Mouse (Mus musculus) limb, embryonic 13.5 days (tissue): ENCODE results near the gene Hid1. TPM values are rescaled to one million over a fixed set of nuclear protein-coding genes. Genes with fewer than 3 reads are reported as not detected.
"Not testable (repeated sequence)": the region's sequence is repeated elsewhere in the genome, so short reads cannot be mapped to it uniquely, and the experiment has no call there.

Experiments used
- ATAC-seq: fragments of 200-750 bp; cut with Nextera tagmentation; 2 replicates; pipeline ENCODE4 v1.8.0; 2017; ENCODE audit warnings: low read depth, moderate number of reproducible peaks, moderate TSS enrichment; ENCODE audit not compliant: low FRiP score
- H3K27ac ChIP-seq: fragments of 300-500 bp; sonication (generic); 2 replicates; pipeline ENCODE4 v1.5.1; 2015; ENCODE audit warnings: inconsistent platforms, mild to moderate bottlenecking, moderate library complexity
- H3K27me3 ChIP-seq: fragments of 300-500 bp; sonication (generic); 2 replicates; pipeline ENCODE4 v1.6.1; 2015; ENCODE audit warnings: mild to moderate bottlenecking, inconsistent platforms
- H3K36me3 ChIP-seq: fragments of 300-500 bp; sonication (generic); 2 replicates; pipeline ENCODE4 v1.6.1; 2015; ENCODE audit warnings: inconsistent platforms, mild to moderate bottlenecking, moderate library complexity
- H3K4me1 ChIP-seq: fragments of 300-500 bp; sonication (generic); 2 replicates; pipeline ENCODE4 v1.6.1; 2015; ENCODE audit warnings: inconsistent platforms
- H3K4me2 ChIP-seq: fragments of 300-500 bp; sonication (generic); replicated peaks from 2 replicates; pipeline ENCODE4 v1.6.1; 2015; ENCODE audit warnings: inconsistent platforms, mild to moderate bottlenecking, moderate library complexity
- H3K4me3 ChIP-seq: fragments of 300-500 bp; sonication (generic); 2 replicates; pipeline ENCODE4 v1.5.1; 2015; ENCODE audit warnings: moderate library complexity, mild to moderate bottlenecking, inconsistent platforms
- H3K9ac ChIP-seq: fragments of 300-500 bp; sonication (generic); 2 replicates; pipeline ENCODE4 v1.6.1; 2015; ENCODE audit warnings: mild to moderate bottlenecking, inconsistent platforms
- H3K9me3 ChIP-seq: fragments of 300-500 bp; sonication (generic); 2 replicates; pipeline ENCODE4 v1.6.1; 2016; ENCODE audit warnings: inconsistent platforms
- WGBS: fragments of 180-500 bp; shearing (Covaris S2); methylation state at CpG from one replicate; pipeline ENCODE4 v1.1.7; 2015; 5-methylcytosine and 5-hydroxymethylcytosine counted together
- polyA plus RNA-seq: library from polyadenylated mRNA; unstranded; fragments of >200 nt; fragmentation: Nextera tagmentation; extraction: Ambion mirVana; gene quantifications from 2 replicates; pipeline ENCODE4 v1.2.1, GENCODE M21; 2015

Gene Hid1
- polyA plus RNA-seq, 1 experiment from 2014 or later: 3.2 TPM

GRCm38 (mm10) chr11:115386859-115387258, 19.3 kb upstream of the Hid1 start:
- 92% methylated on average over 3 of the region's 3 CpGs for WGBS
- ATAC-seq, H3K27me3 ChIP-seq, H3K4me2 ChIP-seq, H3K9ac ChIP-seq, H3K4me3 ChIP-seq, H3K9me3 ChIP-seq, H3K27ac ChIP-seq: not testable (repeated sequence)
- Histone ChIP-seq H3K36me3 (peaks cover 20% of the 10 kb centered on the region), H3K4me1 (peaks cover 31% of the 10 kb centered on the region)

- H3K4me1 ChIP-seq: peaks cover 38% of the 10 kb centered on the region
- H3K27me3 ChIP-seq: no peaks in the 10 kb centered on the region
- no peak overlapping the region for H3K4me2 ChIP-seq
- ATAC-seq: no peak
- H3K9ac ChIP-seq: no peak overlapping the region
- H3K9me3 ChIP-seq: no peaks in the 10 kb centered on the region
- 78% methylated on average over 5 of the region's 5 CpGs for WGBS
- H3K4me3 ChIP-seq: no peak overlapping the region
- H3K27ac ChIP-seq: no peak overlapping the region
- H3K36me3 ChIP-seq: no peaks in the 10 kb centered on the region
Measured at GRCm38 (mm10) chr11:115384587-115384986, 17.0 kb upstream of the Hid1 start.

- no peak for ATAC-seq
- H3K27ac ChIP-seq: no peak overlapping the region; the same call in 1 of the 2 replicates
- peak overlapping the region; percentile 80 for H3K4me3 ChIP-seq
- H3K9me3 ChIP-seq: no peaks in the 10 kb centered on the region
- 53% methylated on average over 16 of the region's 16 CpGs for WGBS
- no peaks in the 10 kb centered on the region for H3K27me3 ChIP-seq
- H3K9ac ChIP-seq: peak overlapping the region; percentile 90
- H3K36me3 ChIP-seq: no peaks in the 10 kb centered on the region
- peak overlapping the region; percentile 87 for H3K4me2 ChIP-seq
- H3K4me1 ChIP-seq: peaks cover 38% of the 10 kb centered on the region
Measured at GRCm38 (mm10) chr11:115383701-115384474, 16.3 kb upstream of the Hid1 start.

GRCm38 (mm10) chr11:115382891-115383290, 15.3 kb upstream of the Hid1 start:
- H3K4me2 ChIP-seq: peak overlapping the region; percentile 87
- H3K4me1 ChIP-seq: peaks cover 38% of the 10 kb centered on the region
- H3K9ac ChIP-seq: peak overlapping the region; percentile 90
- H3K9me3 ChIP-seq: no peaks in the 10 kb centered on the region
- peak overlapping the region; percentile 80 for H3K4me3 ChIP-seq
- ATAC-seq: no peak
- no peaks in the 10 kb centered on the region for H3K36me3 ChIP-seq
- no peak overlapping the region for H3K27ac ChIP-seq
- no peaks in the 10 kb centered on the region for H3K27me3 ChIP-seq
- WGBS: 15% methylated on average over 5 of the region's 5 CpGs

- peak; percentile 90 for ATAC-seq
- H3K36me3 ChIP-seq: no peaks in the 10 kb centered on the region
- H3K4me3 ChIP-seq: peak within 1 kb of the TSS; percentile 80
Measured at GRCm38 (mm10) chr11:115381743-115382539, 14.4 kb upstream of the Hid1 start, which contains the start of gene Cdr2l. Cdr2l (plus strand) TSS chr11:115381916.

GRCm38 (mm10) chr11:115381276-115381675, 13.7 kb upstream of the Hid1 start:
- 6% methylated on average over 9 of the region's 9 CpGs for WGBS
- H3K27me3 ChIP-seq: peaks cover under 1% of the 10 kb centered on the region; the same call in 1 of the 2 replicates
- H3K4me1 ChIP-seq: peaks cover 38% of the 10 kb centered on the region
- H3K36me3 ChIP-seq: no peaks in the 10 kb centered on the region
- peak overlapping the region; percentile 90; the same call in 1 of the 2 replicates for H3K9ac ChIP-seq
- H3K27ac ChIP-seq: no peak overlapping the region; the same call in 1 of the 2 replicates
- peak overlapping the region; percentile 87 for H3K4me2 ChIP-seq
- H3K9me3 ChIP-seq: no peaks in the 10 kb centered on the region
- no peak for ATAC-seq
- H3K4me3 ChIP-seq: peak overlapping the region; percentile 80

More at GRCm38 (mm10) chr11:115381743-115382539, 14.4 kb upstream of the Hid1 start, which contains the start of gene Cdr2l:
- Histone ChIP-seq H3K4me2 (peak within 1 kb of the TSS; percentile 87), H3K27ac (peak within 1 kb of the TSS; percentile 85), H3K27me3 (no peaks in the 10 kb centered on the region), H3K9me3 (no peaks in the 10 kb centered on the region), H3K4me1 (peaks cover 38% of the 10 kb centered on the region), H3K9ac (peak within 1 kb of the TSS; percentile 90)
- under 1% methylated on average over 76 of the region's 76 CpGs for WGBS

- no peaks in the 10 kb centered on the region for H3K9me3 ChIP-seq
- WGBS: 84% methylated on average over 7 of the region's 7 CpGs
- H3K27me3 ChIP-seq: peaks cover 35% of the 10 kb centered on the region
- no peak overlapping the region for H3K4me2 ChIP-seq
- peaks cover 20% of the 10 kb centered on the region for H3K4me1 ChIP-seq
- H3K36me3 ChIP-seq: no peaks in the 10 kb centered on the region
- H3K9ac ChIP-seq: no peak overlapping the region
- ATAC-seq: no peak
- H3K4me3 ChIP-seq: no peak overlapping the region
- no peak overlapping the region for H3K27ac ChIP-seq
Measured at GRCm38 (mm10) chr11:115377854-115378253, 10.3 kb upstream of the Hid1 start.

GRCm38 (mm10) chr11:115377254-115377653, 9.7 kb upstream of the Hid1 start:
- Histone ChIP-seq H3K9ac (no peak overlapping the region), H3K4me1 (peaks cover 15% of the 10 kb centered on the region), H3K9me3 (no peaks in the 10 kb centered on the region), H3K4me3 (no peak overlapping the region), H3K36me3 (no peaks in the 10 kb centered on the region), H3K4me2 (no peak overlapping the region), H3K27me3 (peaks cover 41% of the 10 kb centered on the region), H3K27ac (no peak overlapping the region)
- no peak for ATAC-seq
- WGBS: 75% methylated on average over 4 of the region's 4 CpGs

- H3K9me3 ChIP-seq: no peaks in the 10 kb centered on the region
- no peak overlapping the region for H3K9ac ChIP-seq
- ATAC-seq: no peak
- WGBS: 64% methylated on average over 7 of the region's 7 CpGs
- H3K4me3 ChIP-seq: no peak overlapping the region
- peaks cover 15% of the 10 kb centered on the region for H3K4me1 ChIP-seq
- H3K4me2 ChIP-seq: no peak overlapping the region
- no peak overlapping the region for H3K27ac ChIP-seq
- H3K27me3 ChIP-seq: peaks cover 46% of the 10 kb centered on the region
- no peaks in the 10 kb centered on the region for H3K36me3 ChIP-seq
Measured at GRCm38 (mm10) chr11:115376722-115377121, 9.2 kb upstream of the Hid1 start.

GRCm38 (mm10) chr11:115374695-115375425, 7.3 kb upstream of the Hid1 start:
- H3K4me3 ChIP-seq: no peak overlapping the region
- WGBS: 64% methylated on average over 12 of the region's 12 CpGs
- no peaks in the 10 kb centered on the region for H3K9me3 ChIP-seq
- no peak overlapping the region for H3K27ac ChIP-seq
- no peaks in the 10 kb centered on the region for H3K36me3 ChIP-seq
- peaks cover 8% of the 10 kb centered on the region for H3K4me1 ChIP-seq
- H3K9ac ChIP-seq: no peak overlapping the region
- H3K4me2 ChIP-seq: peak overlapping the region; percentile 66; the same call in 1 of the 2 replicates
- no peak for ATAC-seq
- peaks cover 65% of the 10 kb centered on the region for H3K27me3 ChIP-seq

- ATAC-seq: no peak
- H3K27me3 ChIP-seq: peaks cover 73% of the 10 kb centered on the region
- no peaks in the 10 kb centered on the region for H3K36me3 ChIP-seq
- H3K9ac ChIP-seq: peak overlapping the region; percentile 50
- peak overlapping the region; percentile 66 for H3K4me2 ChIP-seq
- H3K4me1 ChIP-seq: peaks cover 8% of the 10 kb centered on the region
- H3K27ac ChIP-seq: no peak overlapping the region
- H3K4me3 ChIP-seq: peak overlapping the region; percentile 38
- no peaks in the 10 kb centered on the region for H3K9me3 ChIP-seq
- 3% methylated on average over 30 of the region's 30 CpGs for WGBS
Measured at GRCm38 (mm10) chr11:115373805-115374694, 6.5 kb upstream of the Hid1 start.
